8 mouse cellular contexts compared by ENCODE assay signal in the genomic region with DNA sequence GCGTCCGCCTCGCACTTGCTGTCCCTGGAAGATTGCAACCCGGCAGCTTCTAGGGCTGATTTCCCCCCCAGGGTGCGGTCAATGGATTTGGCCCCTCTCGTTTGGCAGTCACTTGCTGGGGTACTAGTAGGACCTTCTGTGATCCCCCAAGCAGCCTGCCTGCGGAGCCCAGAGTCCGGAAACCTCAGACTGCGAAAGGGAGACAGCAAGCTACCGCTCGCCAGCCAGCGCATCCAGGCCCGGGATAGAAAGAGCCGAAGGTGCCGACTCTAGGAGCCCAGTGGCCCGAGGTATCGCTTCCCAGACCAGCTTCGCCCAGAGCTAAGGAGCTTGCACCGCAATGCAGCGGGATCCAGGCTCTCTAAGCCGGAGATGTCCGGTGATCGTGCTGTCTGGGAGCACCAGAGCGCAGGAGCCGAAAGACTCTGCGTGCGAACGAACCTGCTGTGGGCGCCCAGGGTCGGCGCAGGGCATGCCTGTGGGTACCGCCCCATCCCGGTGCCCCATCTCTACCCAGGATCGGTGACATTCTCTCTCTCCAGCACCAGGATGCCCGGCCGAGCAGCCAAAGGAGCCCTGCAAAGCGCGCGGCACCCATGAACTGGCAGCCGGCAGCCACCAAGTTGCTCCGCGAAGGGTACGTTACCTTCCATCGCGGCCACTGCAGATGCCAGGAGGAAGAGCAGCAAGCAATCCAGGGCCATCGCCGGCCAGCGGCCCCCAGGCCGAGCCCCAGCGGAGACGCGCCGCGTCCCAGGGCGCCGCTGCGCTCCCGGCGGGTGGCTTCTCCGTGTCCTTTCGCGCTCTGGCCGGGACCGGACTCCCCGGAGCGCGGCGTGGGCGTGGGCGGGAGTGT. TPM values are rescaled to one million over a fixed set of nuclear protein-coding genes. Genes with fewer than 3 reads are reported as not detected.
DNase-seq lines count a peak whose midpoint lies in the region; ATAC-seq and TF ChIP-seq lines count a peak whose summit lies in the region.

No protein-coding gene starts in this region.

- TF ChIP-seq CTCF in lung, postnatal 0 days (IDR thresholded peaks at IDR 0.05) = no peak

- no peak for ATAC-seq in megakaryocyte, adult 5-6 weeks (ENCODE audit: poor library complexity, severe bottlenecking)
- peak; percentile 5; the same call in 1 of the 2 replicates for ATAC-seq in heart, embryonic 12.5 days (ENCODE audit: insufficient number of reproducible peaks, low FRiP score)
- peak; percentile 52 for ATAC-seq in kidney, embryonic 15.5 days (replicated peaks; ENCODE audit: low FRiP score)
- no peak; the same call in none of the 2 replicates for ATAC-seq in lung, postnatal 0 days
- no peak for ATAC-seq in stomach, embryonic 14.5 days (ENCODE audit: insufficient number of reproducible peaks, insufficient read depth, low FRiP score, low read depth)
- no peak for ATAC-seq in megakaryocyte-erythroid progenitor cell, adult 5-6 weeks (replicated peaks; ENCODE audit: low FRiP score, low TSS enrichment, poor library complexity, severe bottlenecking)

- peaks cover 61% of the 10 kb centered on the region for H3K27me3 ChIP-seq in megakaryocyte, embryonic 14.5 days (replicated peaks)
- H3K27me3 ChIP-seq in embryonic facial prominence, embryonic 10.5 days (replicated peaks; ENCODE audit: low read depth, poor library complexity, severe bottlenecking) = peaks cover 84% of the 10 kb centered on the region
- peaks cover 92% of the 10 kb centered on the region for H3K27me3 ChIP-seq in heart, embryonic 12.5 days (replicated peaks)
- peaks cover 96% of the 10 kb centered on the region for H3K27me3 ChIP-seq in kidney, embryonic 15.5 days
- H3K27me3 ChIP-seq in lung, postnatal 0 days (replicated peaks; ENCODE audit: insufficient read depth, low read length) = peaks cover 55% of the 10 kb centered on the region
- H3K27me3 ChIP-seq in stomach, embryonic 14.5 days (ENCODE audit: control insufficient read depth, insufficient read depth, low read length) = peaks cover 28% of the 10 kb centered on the region; the same call in 1 of the 2 replicates

- peak overlapping the region; percentile 99 for H3K4me2 ChIP-seq in heart, embryonic 12.5 days
- peak overlapping the region; percentile 97 for H3K4me2 ChIP-seq in kidney, embryonic 15.5 days
- peak overlapping the region; percentile 93 for H3K4me2 ChIP-seq in lung, postnatal 0 days (replicated peaks; ENCODE audit: low read depth, low read length)
- H3K4me2 ChIP-seq in stomach, embryonic 14.5 days (replicated peaks; ENCODE audit: low read depth, low read length) = peak overlapping the region; percentile 97

- peak overlapping the region; percentile 88 for H3K4me3 ChIP-seq in megakaryocyte, embryonic 14.5 days (replicated peaks)
- peak overlapping the region; percentile 78 for H3K4me3 ChIP-seq in embryonic facial prominence, embryonic 10.5 days
- H3K4me3 ChIP-seq in heart, embryonic 12.5 days = peak overlapping the region; percentile 61
- peak overlapping the region; percentile 59 for H3K4me3 ChIP-seq in kidney, embryonic 15.5 days (replicated peaks)
- H3K4me3 ChIP-seq in lung, postnatal 0 days (ENCODE audit: low read depth, low read length) = peak overlapping the region; percentile 43
- peak overlapping the region; percentile 61 for H3K4me3 ChIP-seq in stomach, embryonic 14.5 days (ENCODE audit: low read depth, low read length)

- no peak for TF ChIP-seq EP300 in lung, postnatal 0 days (IDR thresholded peaks at IDR 0.05)

- under 1% methylated on average over 70 of the region's 70 CpGs for WGBS in embryonic facial prominence, embryonic 10.5 days
- WGBS in heart, embryonic 12.5 days = under 1% methylated on average over 70 of the region's 70 CpGs
- under 1% methylated on average over 70 of the region's 70 CpGs for WGBS in kidney, embryonic 15.5 days
- 2% methylated on average over 69 of the region's 70 CpGs for WGBS in lung, postnatal 0 days
- WGBS in stomach, embryonic 14.5 days = under 1% methylated on average over 69 of the region's 70 CpGs

- no peaks in the 10 kb centered on the region for H3K9me3 ChIP-seq in megakaryocyte, embryonic 14.5 days
- H3K9me3 ChIP-seq in embryonic facial prominence, embryonic 10.5 days = no peaks in the 10 kb centered on the region
- no peaks in the 10 kb centered on the region for H3K9me3 ChIP-seq in heart, embryonic 12.5 days (replicated peaks)
- H3K9me3 ChIP-seq in kidney, embryonic 15.5 days (replicated peaks) = no peaks in the 10 kb centered on the region
- H3K9me3 ChIP-seq in lung, postnatal 0 days (ENCODE audit: low read length) = no peaks in the 10 kb centered on the region
- no peaks in the 10 kb centered on the region for H3K9me3 ChIP-seq in stomach, embryonic 14.5 days (ENCODE audit: control insufficient read depth, low read depth, low read length)

- no peaks in the 10 kb centered on the region for H3K36me3 ChIP-seq in megakaryocyte, embryonic 14.5 days (replicated peaks; ENCODE audit: low read length)
- H3K36me3 ChIP-seq in embryonic facial prominence, embryonic 10.5 days (replicated peaks) = no peaks in the 10 kb centered on the region
- no peaks in the 10 kb centered on the region for H3K36me3 ChIP-seq in heart, embryonic 12.5 days
- no peaks in the 10 kb centered on the region for H3K36me3 ChIP-seq in kidney, embryonic 15.5 days
- H3K36me3 ChIP-seq in lung, postnatal 0 days (ENCODE audit: insufficient read depth, low read length) = no peaks in the 10 kb centered on the region
- H3K36me3 ChIP-seq in stomach, embryonic 14.5 days (ENCODE audit: control insufficient read depth, insufficient read depth, low read length) = no peaks in the 10 kb centered on the region

- H3K4me1 ChIP-seq in megakaryocyte, embryonic 14.5 days = peaks cover 13% of the 10 kb centered on the region
- H3K4me1 ChIP-seq in embryonic facial prominence, embryonic 10.5 days = peaks cover 33% of the 10 kb centered on the region
- H3K4me1 ChIP-seq in heart, embryonic 12.5 days (replicated peaks) = peaks cover 25% of the 10 kb centered on the region
- H3K4me1 ChIP-seq in kidney, embryonic 15.5 days = peaks cover 28% of the 10 kb centered on the region
- no peaks in the 10 kb centered on the region; the same call in 1 of the 2 replicates for H3K4me1 ChIP-seq in lung, postnatal 0 days (ENCODE audit: insufficient read depth, low read depth, low read length)
- H3K4me1 ChIP-seq in stomach, embryonic 14.5 days (ENCODE audit: control insufficient read depth, insufficient read depth, low read length) = peaks cover 4% of the 10 kb centered on the region; the same call in 1 of the 2 replicates

- peak overlapping the region; percentile 55 for H3K9ac ChIP-seq in heart, embryonic 12.5 days
- peak overlapping the region; percentile 47 for H3K9ac ChIP-seq in kidney, embryonic 15.5 days
- H3K9ac ChIP-seq in lung, postnatal 0 days (replicated peaks; ENCODE audit: low read depth) = 0 out of 2 replicates have a peak overlapping the region, but pooled peaks have one; percentile 23
- H3K9ac ChIP-seq in stomach, embryonic 14.5 days (replicated peaks; ENCODE audit: low read depth, low read length) = peak overlapping the region; percentile 53

- DNase-seq in embryonic facial prominence, embryonic 10.5 days (ENCODE audit: low spot score) = peak; percentile 62
- DNase-seq in lung, postnatal 0 days (ENCODE audit: low spot score) = no peak

- peak overlapping the region; percentile 84 for H3K27ac ChIP-seq in embryonic facial prominence, embryonic 10.5 days (replicated peaks)
- H3K27ac ChIP-seq in heart, embryonic 12.5 days (ENCODE audit: poor library complexity, severe bottlenecking) = no peak overlapping the region
- H3K27ac ChIP-seq in kidney, embryonic 15.5 days = no peak overlapping the region
- H3K27ac ChIP-seq in lung, postnatal 0 days (ENCODE audit: low read length) = no peak overlapping the region
- no peak overlapping the region for H3K27ac ChIP-seq in stomach, embryonic 14.5 days (ENCODE audit: low read length)

RNA-seq across cellular contexts. Expression of a gene that starts 0.6 kb away (rescaled TPM):
- polyA plus RNA-seq in megakaryocyte, embryonic 14.5 days (2012; ENCODE audit: insufficient read depth, low replicate concordance) = 0.11 and 0.53 TPM in 2 replicates
- total RNA-seq in megakaryocyte, adult 5-6 weeks (2015) = not detected in 2 replicates
- total RNA-seq in megakaryocyte, adult 5-6 weeks (2017) = not detected in 2 replicates
- 4.7 and 6.1 TPM in 2 replicates for polyA plus RNA-seq in embryonic facial prominence, embryonic 10.5 days (2016; fragmentation: Nextera tagmentation; extraction: Ambion mirVana)
- polyA plus RNA-seq in heart, embryonic 12.5 days (2016; fragmentation: Nextera tagmentation; extraction: Ambion mirVana) = 0.33 and 0.66 TPM in 2 replicates
- polyA plus RNA-seq in kidney, embryonic 15.5 days (2015; fragmentation: Nextera tagmentation; extraction: Ambion mirVana) = 4.1 and 4.8 TPM in 2 replicates
- 0.87 and 0.94 TPM in 2 replicates for polyA plus RNA-seq in lung, postnatal 0 days (2015; fragmentation: Nextera tagmentation; extraction: Ambion mirVana)
- polyA plus RNA-seq in stomach, embryonic 14.5 days (2014; fragmentation: Nextera tagmentation; extraction: Ambion mirVana) = 7.8 and 9.8 TPM in 2 replicates
- not detected in 2 replicates for total RNA-seq in megakaryocyte-erythroid progenitor cell, adult 5-6 weeks (2014; fragmentation: Nextera tagmentation)
- 0.09 TPM in 1 of 2 replicates, not detected in the other for total RNA-seq in megakaryocyte-erythroid progenitor cell, adult 5-6 weeks (2017)

Comparison
In these comparisons a context has a peak if more than half of its experiments do, and no peak if none do; other contexts are left out.
1. ATAC-seq: peak in heart, embryonic 12.5 days (single experiment) and kidney, embryonic 15.5 days (single experiment); none in megakaryocyte, adult 5-6 weeks (single experiment), lung, postnatal 0 days (single experiment), stomach, embryonic 14.5 days (single experiment) and megakaryocyte-erythroid progenitor cell, adult 5-6 weeks (single experiment).
2. Peak in every context shown above with its lines, with median percentiles within 50 percentile points of each other: H3K4me3 ChIP-seq, H3K4me2 ChIP-seq and H3K9ac ChIP-seq.